In genomic region chr13:60650000-60650399, GRCm38 (mm10) we compare ENCODE assay signal across 27 mouse cellular contexts. TPM values are rescaled to one million over a fixed set of nuclear protein-coding genes. Genes with fewer than 3 reads are reported as not detected.
DNase-seq lines count a peak whose midpoint lies in the region; ATAC-seq lines count a peak whose summit lies in the region.
"Had no signal": no experiment of that assay in that cellular context is flagged by ENCODE, and none has a peak within 500 bp of the region (broad histone marks: within the 10 kb centered on the region; RNA-seq: fewer than 3 reads in every experiment).

No protein-coding gene starts in this region.

- ATAC-seq in forebrain, embryonic 16.5 days: 0 out of 2 replicates have a peak, but pooled peaks have one; percentile 29
- ATAC-seq in forebrain, embryonic 11.5 days (replicated peaks; ENCODE audit: low FRiP score): no peak
- ATAC-seq in megakaryocyte, adult 5-6 weeks (ENCODE audit: poor library complexity, severe bottlenecking): peak; percentile 85
- ATAC-seq in monocyte, adult 5-6 weeks (replicated peaks; ENCODE audit: insufficient number of reproducible peaks, low FRiP score, low TSS enrichment, poor library complexity, severe bottlenecking): 0 out of 2 replicates have a peak, but pooled peaks have one; percentile 28
- ATAC-seq: activated CD4-positive, CD25-positive, alpha-beta regulatory T cell, adult 4 months; CD4-positive, CD25-positive, alpha-beta regulatory T cell, adult 4 months; forebrain, embryonic 13.5 days; forebrain, embryonic 15.5 days; Patski had no signal

- no peaks in the 10 kb centered on the region for H3K4me1 ChIP-seq in forebrain, embryonic 16.5 days (replicated peaks; ENCODE audit: control insufficient read depth, insufficient read depth, low read length)
- H3K4me1 ChIP-seq in forebrain, embryonic 11.5 days (replicated peaks; ENCODE audit: control insufficient read depth, insufficient read depth, low read length): no peaks in the 10 kb centered on the region
- H3K4me1 ChIP-seq: embryonic facial prominence, embryonic 13.5 days; embryonic facial prominence, embryonic 15.5 days; forebrain, embryonic 10.5 days; forebrain, embryonic 13.5 days; forebrain, embryonic 15.5 days had no signal

- no peak overlapping the region for H3K9ac ChIP-seq in forebrain, embryonic 16.5 days (replicated peaks; ENCODE audit: low read depth, low read length)
- H3K9ac ChIP-seq in forebrain, embryonic 11.5 days (ENCODE audit: low read length): no peak overlapping the region
- H3K9ac ChIP-seq: embryonic facial prominence, embryonic 13.5 days; embryonic facial prominence, embryonic 15.5 days; forebrain, embryonic 13.5 days; forebrain, embryonic 15.5 days had no signal

- H3K4me2 ChIP-seq in forebrain, embryonic 16.5 days (ENCODE audit: low read length): no peak overlapping the region
- H3K4me2 ChIP-seq in forebrain, embryonic 11.5 days (ENCODE audit: low read depth, low read length, severe bottlenecking): no peak overlapping the region
- H3K4me2 ChIP-seq: embryonic facial prominence, embryonic 13.5 days; embryonic facial prominence, embryonic 15.5 days; forebrain, embryonic 13.5 days; forebrain, embryonic 15.5 days had no signal

- 76% methylated on average over 11 of the region's 11 CpGs for WGBS in forebrain, embryonic 16.5 days
- 88% methylated on average over 11 of the region's 11 CpGs for WGBS in forebrain, embryonic 11.5 days

- no peak for DNase-seq in forebrain, embryonic 11.5 days (ENCODE audit: low spot score)
- DNase-seq in heart, postnatal 4 days: no peak
- no peak for DNase-seq in layer of hippocampus, adult 11-12 months (ENCODE audit: low spot score)
- DNase-seq: adrenal gland, adult 8-10 months; adrenal gland, postnatal 14 days; adrenal gland, postnatal 36 days; B cell, adult 2 months; cerebellum, adult 11-12 months; cerebellum, adult 2 months; cerebellum, adult 9-10 months; cerebellum, postnatal 10 days; cerebellum, postnatal 25 days; embryo, embryonic 11 days had no signal

- no peaks in the 10 kb centered on the region for H3K27me3 ChIP-seq in forebrain, embryonic 16.5 days (replicated peaks; ENCODE audit: control insufficient read depth, insufficient read depth, low read length)
- H3K27me3 ChIP-seq in forebrain, embryonic 11.5 days (ENCODE audit: control insufficient read depth, insufficient read depth, low read length): no peaks in the 10 kb centered on the region
- H3K27me3 ChIP-seq: CH12.LX; embryonic facial prominence, embryonic 13.5 days; embryonic facial prominence, embryonic 15.5 days; forebrain, embryonic 13.5 days; forebrain, embryonic 15.5 days; Patski had no signal

- no peak overlapping the region for H3K4me3 ChIP-seq in forebrain, embryonic 16.5 days (replicated peaks; ENCODE audit: low read length)
- no peak overlapping the region for H3K4me3 ChIP-seq in forebrain, embryonic 11.5 days (ENCODE audit: low read depth, low read length)
- H3K4me3 ChIP-seq: embryonic facial prominence, embryonic 13.5 days; embryonic facial prominence, embryonic 15.5 days; erythroblast, embryonic 14.5 days; forebrain, embryonic 10.5 days; forebrain, embryonic 13.5 days; forebrain, embryonic 15.5 days had no signal

- no peaks in the 10 kb centered on the region for H3K9me3 ChIP-seq in forebrain, embryonic 16.5 days (ENCODE audit: control insufficient read depth, low read length)
- no peaks in the 10 kb centered on the region for H3K9me3 ChIP-seq in forebrain, embryonic 11.5 days (ENCODE audit: control insufficient read depth, low read length)
- H3K9me3 ChIP-seq: embryonic facial prominence, embryonic 13.5 days; embryonic facial prominence, embryonic 15.5 days; forebrain, embryonic 10.5 days; forebrain, embryonic 13.5 days; forebrain, embryonic 15.5 days had no signal

- no peak overlapping the region for H3K27ac ChIP-seq in forebrain, embryonic 16.5 days (ENCODE audit: low read length)
- no peak overlapping the region for H3K27ac ChIP-seq in forebrain, embryonic 11.5 days (ENCODE audit: low read depth, low read length)
- H3K27ac ChIP-seq: embryonic facial prominence, embryonic 13.5 days; embryonic facial prominence, embryonic 15.5 days; forebrain, embryonic 10.5 days; forebrain, embryonic 13.5 days; forebrain, embryonic 15.5 days had no signal

- H3K36me3 ChIP-seq in forebrain, embryonic 16.5 days (ENCODE audit: control insufficient read depth, insufficient read depth): 0 out of 2 replicates have a peak, but pooled peaks cover 4% of the 10 kb centered on the region
- no peaks in the 10 kb centered on the region for H3K36me3 ChIP-seq in forebrain, embryonic 11.5 days (ENCODE audit: control insufficient read depth, insufficient read depth, low read length)
- H3K36me3 ChIP-seq: embryonic facial prominence, embryonic 13.5 days; embryonic facial prominence, embryonic 15.5 days; G1E had no signal

RNA-seq across cellular contexts. Expression of gene Dapk1, which starts 48.3 kb away (rescaled TPM):
- 59.8 and 61.4 TPM in 2 replicates for polyA plus RNA-seq in forebrain, embryonic 16.5 days (2015; fragmentation: Nextera tagmentation; extraction: Ambion mirVana)
- polyA plus RNA-seq in forebrain, embryonic 11.5 days (2014; fragmentation: Nextera tagmentation; extraction: Ambion mirVana): 25.3 and 28.1 TPM in 2 replicates
- total RNA-seq in megakaryocyte, adult 5-6 weeks (2015): 5.7 and 6.2 TPM in 2 replicates
- 3.7 and 5.2 TPM in 2 replicates for total RNA-seq in megakaryocyte, adult 5-6 weeks (2017)
- 3.8 to 4.5 TPM (median 4.5 TPM) in 3 replicates for total RNA-seq in monocyte, adult 5-6 weeks (2017)
- total RNA-seq in heart, postnatal 4 days (2021): 10 to 100 TPM; 15.9 to 22.7 TPM
- total RNA-seq: CH12.LX had no signal
- polyA plus RNA-seq: G1E had no signal
